11 mouse cellular contexts compared by ENCODE assay signal in the genomic region with DNA sequence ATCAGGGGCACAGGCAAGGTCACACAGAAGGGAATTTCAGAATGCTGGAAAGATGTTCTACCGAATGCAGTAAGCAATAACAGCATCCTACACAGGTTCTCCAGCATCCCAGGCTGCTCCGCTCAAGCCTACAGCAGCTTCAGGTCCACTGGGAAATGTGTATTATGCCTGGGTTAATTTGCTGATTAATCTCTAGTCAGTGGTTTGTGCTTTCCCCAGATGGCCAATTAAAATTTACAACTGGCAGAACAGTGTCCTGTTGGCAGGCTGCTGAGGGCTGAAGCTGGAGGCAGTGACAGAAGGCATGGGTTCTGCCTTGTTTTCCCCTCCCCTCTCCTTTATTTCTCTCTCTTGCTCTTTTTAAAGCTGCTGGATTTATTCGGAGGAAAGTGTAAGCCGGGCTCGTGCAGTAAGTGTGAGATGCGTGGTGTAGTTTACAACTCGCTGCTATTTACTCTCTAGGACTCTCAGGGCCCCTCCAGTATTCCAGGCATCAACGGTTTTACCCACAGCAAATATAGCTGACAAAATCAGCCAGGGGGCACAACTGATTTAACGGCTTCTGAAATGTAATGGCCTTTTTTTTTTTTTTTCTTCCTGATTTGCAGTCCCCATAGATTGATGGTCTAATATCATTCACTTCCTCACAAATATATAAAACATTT.
DNase-seq lines count a peak whose midpoint lies in the region; ATAC-seq and TF ChIP-seq lines count a peak whose summit lies in the region.
"Had no signal": no experiment of that assay in that cellular context is flagged by ENCODE, and none has a peak within 500 bp of the region (broad histone marks: within the 10 kb centered on the region; RNA-seq: fewer than 3 reads in every experiment).

No protein-coding gene starts in this region.

- ATAC-seq in cerebellum, adult (ENCODE audit: insufficient number of reproducible peaks, low FRiP score, low TSS enrichment) = peak; percentile 79
- ATAC-seq in hindbrain, embryonic 15.5 days (ENCODE audit: low FRiP score, low read depth) = peak; percentile 87
- peak; percentile 95 for ATAC-seq in midbrain, embryonic 13.5 days

- H3K36me3 ChIP-seq in hindbrain, embryonic 15.5 days = no peaks in the 10 kb centered on the region
- H3K36me3 ChIP-seq in midbrain, embryonic 13.5 days = no peaks in the 10 kb centered on the region
- no peaks in the 10 kb centered on the region for H3K36me3 ChIP-seq in kidney, adult 2 months (ENCODE audit: control insufficient read depth, insufficient read depth, low read length)

- H3K9me3 ChIP-seq in hindbrain, embryonic 15.5 days = no peaks in the 10 kb centered on the region
- H3K9me3 ChIP-seq in midbrain, embryonic 13.5 days = no peaks in the 10 kb centered on the region
- H3K9me3 ChIP-seq: megakaryocyte, embryonic 14.5 days had no signal

- no peak for TF ChIP-seq POLR2A in kidney, adult 2 months (IDR thresholded peaks at IDR 0.05; ENCODE audit: low read depth, low read length)

- 17% methylated on average over 9 of the region's 9 CpGs for WGBS in hindbrain, embryonic 15.5 days
- 29% methylated on average over 9 of the region's 9 CpGs for WGBS in midbrain, embryonic 13.5 days
- 16% methylated on average over 9 of the region's 9 CpGs for WGBS in kidney, adult 2 months

- no peak for TF ChIP-seq CTCF in kidney, adult 2 months (conservative IDR thresholded peaks at IDR 0.05; ENCODE audit: insufficient read depth, insufficient read length, low read depth, low read length)

- H3K9ac ChIP-seq in hindbrain, embryonic 15.5 days = no peak overlapping the region
- no peak overlapping the region for H3K9ac ChIP-seq in midbrain, embryonic 13.5 days (replicated peaks)

- no peak for DNase-seq in cerebellum, adult 11 months
- peak; percentile 23 for DNase-seq in cerebellum, adult 9-11 months
- DNase-seq in heart, adult 9 months (ENCODE audit: low spot score in 2 of 2) = no peak
- DNase-seq in kidney, adult 2 months = no peak
- no peak for DNase-seq in right cerebral cortex, postnatal 4 days
- DNase-seq: heart, postnatal 4 days; liver had no signal

- no peaks in the 10 kb centered on the region for H3K27me3 ChIP-seq in hindbrain, embryonic 15.5 days
- H3K27me3 ChIP-seq in midbrain, embryonic 13.5 days = 0 out of 2 replicates have a peak, but pooled peaks cover 2% of the 10 kb centered on the region
- no peaks in the 10 kb centered on the region for H3K27me3 ChIP-seq in kidney, adult 2 months (replicated peaks; ENCODE audit: control insufficient read depth, insufficient read depth, low read length)
- H3K27me3 ChIP-seq: megakaryocyte, embryonic 14.5 days had no signal

- 0 out of 2 replicates have a peak overlapping the region, but pooled peaks have one; percentile 53 for H3K27ac ChIP-seq in hindbrain, embryonic 15.5 days (replicated peaks)
- peak overlapping the region; percentile 51 for H3K27ac ChIP-seq in midbrain, embryonic 13.5 days
- H3K27ac ChIP-seq in kidney, adult 2 months (ENCODE audit: insufficient read depth, low read depth, low read length) = no peak overlapping the region

- peak overlapping the region; percentile 37 for H3K4me2 ChIP-seq in hindbrain, embryonic 15.5 days
- peak overlapping the region; percentile 40 for H3K4me2 ChIP-seq in midbrain, embryonic 13.5 days (replicated peaks)

- H3K4me1 ChIP-seq in hindbrain, embryonic 15.5 days (replicated peaks) = peaks cover 7% of the 10 kb centered on the region
- peaks cover 8% of the 10 kb centered on the region; the same call in 1 of the 2 replicates for H3K4me1 ChIP-seq in midbrain, embryonic 13.5 days (replicated peaks)
- no peaks in the 10 kb centered on the region for H3K4me1 ChIP-seq in kidney, adult 2 months (ENCODE audit: control insufficient read depth, insufficient read depth, low read length)
- H3K4me1 ChIP-seq: megakaryocyte, embryonic 14.5 days had no signal

- no peak overlapping the region for H3K4me3 ChIP-seq in hindbrain, embryonic 15.5 days
- H3K4me3 ChIP-seq in midbrain, embryonic 13.5 days (replicated peaks) = no peak overlapping the region; the same call in 1 of the 2 replicates
- H3K4me3 ChIP-seq in kidney, adult 2 months (ENCODE audit: insufficient read depth, low read depth, low read length) = no peak overlapping the region
- H3K4me3 ChIP-seq: megakaryocyte, embryonic 14.5 days had no signal
